Mouse (Mus musculus) urinary bladder, postnatal 10 days (tissue): ENCODE results near the gene Sfr1.

Experiments used
- DNase-seq: peaks from one replicate; pipeline ENCODE4 v3.0.0; 2022; ENCODE audit warnings: low spot score

The Sfr1 gene

DNA sequence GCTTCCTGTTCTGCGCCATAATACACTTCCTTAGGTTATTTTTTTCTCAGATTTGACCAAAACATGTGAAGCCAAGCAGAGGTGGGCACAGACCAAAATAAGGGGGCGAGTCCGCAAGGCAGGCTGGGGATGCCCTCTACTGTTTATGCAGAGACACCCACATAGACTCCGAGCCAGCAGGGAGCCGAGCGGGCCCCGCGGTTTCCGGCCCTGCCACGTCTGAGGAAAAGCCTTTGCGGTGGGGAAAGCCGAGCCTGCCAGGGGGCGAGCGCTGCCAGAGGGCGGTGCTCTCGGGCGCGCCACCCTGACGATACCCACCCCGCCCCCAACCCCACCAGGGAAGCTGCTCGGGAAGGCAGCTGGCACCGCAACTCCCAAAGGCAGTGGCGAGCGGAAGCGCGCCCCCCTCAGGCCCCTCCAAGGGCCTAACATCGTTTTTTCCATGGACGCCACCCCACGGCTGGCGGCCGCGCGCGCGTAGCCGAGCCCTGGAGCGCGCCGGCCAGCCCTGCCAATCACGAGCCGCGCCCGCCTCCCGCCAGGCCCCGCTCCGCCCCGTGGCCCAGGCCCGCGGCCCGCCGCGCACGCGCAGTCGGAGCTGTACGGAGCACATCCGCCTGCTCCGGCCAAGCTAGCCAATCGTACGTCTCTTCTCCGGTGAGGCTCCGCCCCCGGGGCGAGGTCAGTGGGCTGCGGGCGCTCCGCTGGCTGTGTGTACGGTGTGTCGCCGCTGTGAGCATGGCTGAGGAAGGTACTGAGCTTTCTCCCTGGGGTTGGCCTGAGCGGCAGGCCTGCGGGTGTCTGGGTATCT, at the start of gene Sfr1:
Gene Sfr1, plus strand, starts transcription at position 612 of the 811 bp plus-strand sequence.
- peak; percentile 96 for DNase-seq

DNA sequence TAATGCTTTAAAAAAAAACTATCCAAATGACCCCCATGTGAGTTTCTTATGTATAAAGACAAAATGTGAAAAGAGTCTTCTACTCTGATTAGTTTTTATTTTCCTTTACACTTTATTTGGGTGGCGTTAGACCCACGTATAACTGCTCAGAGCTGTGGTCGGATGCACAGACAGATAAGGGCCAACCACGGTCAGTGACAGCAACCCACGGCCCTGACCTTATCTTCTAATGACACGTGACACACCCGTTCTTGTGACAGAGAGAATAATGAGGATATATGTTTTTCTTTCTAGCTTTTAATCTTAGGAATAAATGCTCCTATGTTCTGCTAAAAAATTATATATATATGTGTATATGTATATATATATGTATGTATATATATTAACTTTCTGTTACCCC, 41.9 kb upstream of the Sfr1 start:
- no peak for DNase-seq

DNA sequence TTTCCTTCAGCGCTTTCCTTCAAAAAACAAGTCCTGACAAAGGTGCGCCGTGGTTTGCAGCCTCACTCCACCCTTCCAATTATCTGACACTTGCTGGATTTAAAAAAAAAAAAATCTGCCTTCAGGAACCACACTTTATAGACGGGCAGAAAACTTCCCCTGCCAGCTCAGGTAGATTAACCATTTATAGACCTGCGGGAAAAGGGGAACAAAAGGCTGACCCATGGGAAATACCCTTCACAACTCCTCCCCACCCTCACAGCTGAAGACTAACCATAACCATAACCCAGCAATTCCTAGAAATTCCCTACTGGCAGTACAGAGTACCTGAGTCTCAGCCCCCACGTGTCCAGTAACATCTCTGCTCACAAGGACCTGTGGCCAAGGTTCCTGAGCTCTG, 39.5 kb upstream of the Sfr1 start, which contains the start of gene Col17a1:
Gene Col17a1, minus strand, starts transcription at position 101 of the 400 bp plus-strand sequence.
- no peak for DNase-seq

DNA sequence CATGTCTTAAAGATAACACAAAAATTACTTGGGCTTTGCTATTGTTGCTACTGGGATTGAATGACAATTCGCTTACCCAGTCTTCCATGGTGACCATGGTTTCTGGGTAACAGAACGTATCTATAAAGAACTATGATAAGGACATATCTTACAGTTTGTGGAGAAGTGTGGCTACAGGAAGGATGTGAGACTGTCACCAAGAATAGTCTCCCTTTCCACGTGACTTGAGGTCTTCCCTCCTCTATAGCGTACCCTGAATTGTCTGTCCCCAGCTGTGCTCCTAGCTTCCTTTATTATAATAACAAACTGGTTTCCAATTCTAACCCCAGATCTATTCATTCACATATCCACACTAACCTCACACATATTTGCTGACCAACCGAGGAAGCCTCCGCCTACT, 35.8 kb upstream of the Sfr1 start:
- no peak for DNase-seq

DNA sequence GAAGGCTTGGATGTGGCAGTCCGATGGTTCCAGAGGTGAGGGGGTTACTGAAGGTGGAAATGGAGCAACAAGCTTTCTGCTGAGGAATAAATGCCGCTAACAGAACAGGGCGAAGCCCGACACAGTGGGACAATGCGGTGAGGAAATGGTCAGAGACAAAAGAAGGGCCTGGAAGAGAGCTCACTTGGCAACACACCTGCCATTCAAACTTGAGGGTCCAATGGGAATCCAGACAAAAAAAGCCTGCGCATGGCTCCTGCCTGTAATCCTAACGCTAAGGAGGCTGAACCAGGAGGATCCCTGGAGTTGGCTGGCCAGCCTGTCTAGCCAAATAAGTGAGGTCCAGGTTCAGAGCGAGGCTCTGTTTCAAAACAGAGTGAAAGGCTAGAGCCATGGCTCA, 35.1 kb upstream of the Sfr1 start:
- no peak for DNase-seq

DNA sequence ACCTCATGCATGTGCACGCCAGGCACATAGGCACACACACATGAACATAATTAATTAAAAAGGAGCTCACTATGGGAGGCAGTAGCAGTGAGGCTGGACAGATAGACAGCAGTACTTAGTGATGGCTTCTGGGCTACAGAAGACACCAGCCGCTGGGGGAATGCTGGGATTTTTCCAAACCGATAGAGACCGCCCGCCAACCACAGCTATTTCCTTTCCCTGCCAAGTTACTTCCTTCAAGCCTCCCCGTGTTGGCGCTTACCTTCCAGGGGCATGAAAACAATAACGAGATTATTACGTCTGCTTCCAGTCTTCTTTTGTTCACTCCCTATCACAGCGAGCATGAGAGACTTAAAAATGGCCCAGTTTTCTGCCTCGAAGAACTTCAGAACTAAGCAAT, 34.4 kb upstream of the Sfr1 start:
- DNase-seq: no peak

DNA sequence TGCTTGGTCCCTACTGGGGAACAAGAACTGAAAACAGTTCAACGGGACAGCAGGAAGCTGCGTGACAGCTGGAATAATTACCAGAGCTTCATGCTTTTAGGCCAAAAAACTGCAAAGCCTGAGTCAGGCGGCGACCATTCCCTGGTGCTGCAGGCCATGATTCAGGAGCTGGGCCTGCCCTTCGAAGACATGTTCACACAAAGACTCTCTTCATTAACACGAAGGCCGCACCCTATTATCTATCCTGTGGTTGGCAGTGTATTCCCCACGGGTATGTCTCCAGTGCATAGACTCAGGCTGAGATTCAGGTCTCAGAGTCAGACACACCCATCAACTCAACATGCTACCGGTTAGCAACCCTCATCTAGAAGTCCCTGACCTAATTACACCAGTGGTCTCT, 33.2 kb upstream of the Sfr1 start:
- DNase-seq: no peak

DNA sequence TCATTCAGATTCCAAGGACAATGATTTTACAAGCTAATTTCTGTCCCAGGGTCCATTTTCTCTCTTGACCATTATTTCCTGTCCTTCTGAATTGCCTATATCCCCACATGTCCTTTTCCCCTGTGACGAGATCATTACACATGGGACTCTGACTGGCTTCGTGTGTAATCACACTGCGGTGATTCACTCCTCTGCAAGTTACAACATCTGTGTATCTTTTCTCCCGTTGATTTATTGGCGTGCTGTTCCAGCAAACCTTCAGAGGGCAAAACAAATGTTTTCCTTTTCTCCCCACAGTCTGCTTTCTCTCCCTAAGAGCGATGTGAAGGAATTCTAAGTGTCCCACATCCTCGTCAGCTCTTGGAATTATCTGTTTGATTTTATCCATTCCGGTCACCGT, 31.7 kb upstream of the Sfr1 start:
- DNase-seq: no peak

DNA sequence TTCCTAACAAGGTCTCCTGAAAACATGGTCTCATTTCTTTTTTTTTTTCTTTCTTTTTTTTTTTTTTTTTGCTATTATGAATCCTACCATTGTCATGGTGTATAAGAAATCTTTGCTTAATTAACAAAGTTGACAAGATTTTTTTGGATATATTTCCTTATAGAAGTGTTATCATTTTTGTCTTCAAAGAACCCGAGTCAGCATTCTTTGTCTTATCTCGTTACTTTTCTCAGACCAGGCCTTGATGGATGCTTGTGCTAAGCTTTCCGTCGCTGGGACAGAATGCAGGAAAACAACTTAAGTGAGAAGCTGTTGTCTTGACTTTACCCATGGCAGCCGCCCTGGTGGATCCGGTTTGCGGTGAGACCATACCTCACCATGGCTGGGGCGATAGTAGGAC, 31.0 kb upstream of the Sfr1 start:
- DNase-seq: no peak

DNA sequence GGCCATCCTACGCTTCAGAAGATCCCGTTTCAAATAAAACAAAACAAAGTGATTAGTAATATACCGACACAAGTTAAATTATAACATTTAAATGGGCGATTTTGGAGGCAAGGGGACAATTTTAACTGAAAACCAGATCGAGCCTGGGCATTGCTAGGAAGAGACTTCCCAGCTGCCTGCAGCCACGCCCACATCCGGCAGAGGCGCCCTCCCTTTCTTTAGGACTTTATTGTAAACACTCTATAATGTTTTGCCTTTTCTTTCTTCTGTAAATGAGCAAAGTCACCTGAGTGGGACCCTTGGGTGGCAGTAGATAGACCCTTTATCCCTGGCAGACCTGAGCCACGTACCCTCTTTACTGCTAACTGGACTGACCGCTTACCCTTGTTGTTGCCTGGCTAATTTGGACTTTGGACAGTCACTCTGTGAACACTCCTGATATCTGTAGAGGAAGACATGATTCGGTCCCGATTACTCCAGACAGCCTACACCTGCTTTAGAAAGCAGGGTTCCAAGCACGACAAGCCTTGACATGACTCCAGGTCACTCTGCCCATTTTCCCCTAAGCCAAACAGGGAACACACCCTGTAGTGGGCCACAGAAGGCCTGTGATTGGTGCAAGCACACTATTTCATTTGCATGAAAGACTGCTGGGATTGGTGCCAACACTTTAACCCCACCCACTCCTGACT, 26.3 kb upstream of the Sfr1 start:
- no peak for DNase-seq

DNA sequence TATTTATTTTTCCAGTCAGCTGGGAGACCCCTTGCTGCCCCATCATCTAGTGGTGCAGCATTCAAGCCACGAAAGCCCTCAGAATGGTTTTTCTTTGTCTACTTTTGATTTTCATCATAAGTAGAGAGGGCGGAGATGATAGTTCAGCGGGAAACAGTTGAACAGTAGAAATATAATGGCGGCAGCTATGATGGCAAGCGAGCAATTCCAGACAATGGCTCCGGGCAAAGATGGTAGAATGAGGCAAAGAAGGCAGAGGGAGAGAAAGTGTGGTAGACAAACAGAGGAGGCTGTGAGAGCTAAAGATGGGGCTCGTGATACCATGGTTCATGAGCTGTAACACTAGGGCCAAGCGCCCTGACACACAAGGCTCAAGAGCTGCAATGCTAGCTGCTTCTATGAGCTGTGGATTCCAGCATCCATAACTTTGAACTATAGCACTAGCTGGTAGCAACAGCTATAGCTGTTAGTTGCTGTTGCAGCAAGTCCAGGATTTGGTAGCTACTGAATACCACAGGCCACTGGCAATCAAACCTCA, 25.6 kb upstream of the Sfr1 start:
- DNase-seq: no peak

DNA sequence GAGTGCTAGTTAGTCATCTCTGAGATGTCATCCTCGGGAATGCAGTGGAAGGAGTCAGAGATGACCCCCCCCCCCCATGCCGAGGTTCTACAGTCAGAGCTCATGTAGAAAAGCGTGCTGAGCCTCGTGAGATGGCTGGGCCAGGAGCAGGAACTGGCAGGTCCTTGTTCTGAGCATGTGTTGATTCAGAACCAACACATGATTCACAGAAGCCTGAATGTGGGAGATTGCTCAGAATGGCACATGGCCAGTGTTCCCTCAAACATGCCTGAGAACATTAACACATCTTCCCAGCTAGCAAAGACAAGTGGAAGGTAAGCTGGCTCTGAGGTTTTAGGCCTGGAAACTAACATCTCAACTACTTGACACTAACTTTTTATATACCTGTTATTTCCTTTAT, 21.1 kb upstream of the Sfr1 start:
- DNase-seq: no peak

DNA sequence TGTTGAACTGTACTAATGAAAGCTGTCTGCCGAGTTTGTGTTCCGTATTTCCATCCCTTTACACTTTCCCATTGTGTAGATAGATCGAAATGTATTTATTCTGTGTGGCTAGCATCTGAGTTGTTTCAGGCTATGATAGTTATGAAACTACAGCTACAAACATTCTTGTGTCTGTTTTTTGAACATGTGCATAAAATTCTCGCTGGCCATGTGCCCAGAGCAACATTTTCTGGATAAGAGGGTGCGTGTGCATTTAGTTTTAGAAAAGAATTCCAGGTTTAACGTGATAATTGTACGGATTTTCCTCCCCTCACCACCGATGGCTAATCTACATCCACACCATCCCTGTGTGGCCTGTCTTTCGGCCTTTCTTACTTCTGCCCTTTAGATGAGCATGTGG, 18.0 kb upstream of the Sfr1 start:
- DNase-seq: no peak

DNA sequence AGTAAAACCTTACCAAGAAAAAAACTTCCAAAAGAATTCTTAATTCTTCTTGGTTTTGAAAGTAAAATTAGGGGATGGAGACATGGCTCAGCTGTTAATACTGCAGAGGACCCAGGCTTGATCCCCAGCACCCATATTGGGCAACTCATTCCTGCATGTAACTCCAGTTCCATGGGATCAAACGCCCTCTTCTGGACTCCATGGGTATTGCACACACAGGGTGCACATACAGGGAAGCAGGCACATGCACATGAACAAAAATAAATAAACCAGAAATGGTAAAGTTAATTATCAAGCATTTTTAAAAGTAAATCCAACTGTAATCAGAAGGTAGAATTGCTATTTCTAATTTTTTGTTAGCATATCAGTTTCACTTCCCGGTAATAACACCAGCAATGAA, 15.3 kb upstream of the Sfr1 start:
- DNase-seq: no peak

DNA sequence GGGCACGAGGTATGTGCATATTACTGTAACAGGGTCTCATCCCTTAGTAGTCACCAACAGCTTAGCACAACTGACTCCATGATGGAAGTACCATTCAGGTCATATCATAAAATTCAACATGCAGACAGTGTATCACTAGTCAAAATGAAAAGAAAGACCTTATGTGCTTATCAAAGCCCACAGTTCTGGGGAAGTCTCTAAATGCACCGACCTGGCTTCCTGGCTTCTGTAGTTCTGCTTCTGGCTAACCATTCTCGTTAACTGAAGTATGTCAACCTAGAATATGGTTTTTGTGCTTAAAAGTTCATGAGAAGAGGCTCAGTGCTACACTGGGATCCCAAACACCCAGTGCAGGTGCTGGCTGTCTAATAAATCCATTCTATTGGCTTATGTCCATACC, 12.3 kb upstream of the Sfr1 start:
- DNase-seq: no peak

DNA sequence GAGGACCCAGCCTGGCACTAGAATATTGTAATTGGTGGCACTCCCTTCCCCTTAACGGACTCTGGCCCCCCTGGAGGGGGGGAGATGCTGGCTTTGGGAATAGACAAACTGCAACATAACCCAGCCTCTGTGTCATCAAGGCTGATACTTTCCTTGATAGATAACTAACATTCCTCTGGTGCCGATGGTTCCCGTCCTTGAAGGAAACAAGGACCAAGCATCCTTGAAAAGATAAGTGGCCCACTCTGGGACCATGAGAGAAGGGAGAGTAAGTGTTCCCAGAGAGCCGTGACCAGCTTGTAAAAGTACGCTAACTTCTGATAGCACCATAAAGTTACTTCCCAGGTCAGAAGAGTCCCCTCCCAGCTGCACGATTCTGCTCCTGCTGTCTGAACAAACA, 9.0 kb upstream of the Sfr1 start:
- no peak for DNase-seq

DNA sequence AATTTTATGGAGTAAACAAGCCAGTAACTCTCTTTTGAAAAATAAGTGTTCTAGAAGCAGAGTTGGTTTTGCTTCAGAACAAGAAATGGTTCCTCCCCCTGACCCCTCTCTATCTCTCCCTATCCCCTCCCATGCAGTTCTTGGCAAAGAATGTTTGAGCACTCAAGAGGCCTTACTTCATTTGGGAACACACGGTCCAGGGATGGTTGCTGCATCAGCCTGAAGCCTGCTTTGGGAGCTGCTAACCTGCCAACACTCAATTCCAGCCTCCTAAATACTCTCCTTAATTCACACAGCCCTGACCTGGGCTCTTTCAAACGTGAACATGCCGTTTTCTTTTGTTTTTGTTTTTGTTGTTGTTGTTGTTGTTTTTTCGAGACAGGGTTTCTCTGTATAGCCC, 6.6 kb upstream of the Sfr1 start:
- no peak for DNase-seq

DNA sequence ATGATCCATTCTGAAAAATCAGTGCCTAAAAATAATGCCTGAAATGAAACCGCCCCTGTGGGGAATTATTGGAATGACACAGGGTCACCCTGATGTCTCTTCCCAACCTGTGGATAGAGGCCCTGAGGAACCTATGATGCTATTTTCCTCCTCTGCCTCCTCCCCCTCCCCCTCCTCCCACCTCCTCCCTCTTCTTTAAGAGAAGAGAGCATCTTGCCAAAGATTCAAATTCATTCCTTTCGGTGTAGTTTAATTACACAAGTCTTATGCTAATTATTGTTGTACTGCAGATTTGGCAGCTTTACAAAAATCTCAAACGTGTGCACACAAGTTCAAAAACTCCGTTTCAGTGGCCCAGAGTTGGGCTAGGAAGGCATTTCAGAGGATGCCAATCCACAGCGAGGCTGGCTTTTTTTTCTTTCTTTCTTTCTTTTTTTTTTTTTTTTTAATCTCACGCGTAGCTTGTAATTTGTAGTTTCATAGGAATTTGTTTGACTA, 5.8 kb upstream of the Sfr1 start:
- no peak for DNase-seq

DNA sequence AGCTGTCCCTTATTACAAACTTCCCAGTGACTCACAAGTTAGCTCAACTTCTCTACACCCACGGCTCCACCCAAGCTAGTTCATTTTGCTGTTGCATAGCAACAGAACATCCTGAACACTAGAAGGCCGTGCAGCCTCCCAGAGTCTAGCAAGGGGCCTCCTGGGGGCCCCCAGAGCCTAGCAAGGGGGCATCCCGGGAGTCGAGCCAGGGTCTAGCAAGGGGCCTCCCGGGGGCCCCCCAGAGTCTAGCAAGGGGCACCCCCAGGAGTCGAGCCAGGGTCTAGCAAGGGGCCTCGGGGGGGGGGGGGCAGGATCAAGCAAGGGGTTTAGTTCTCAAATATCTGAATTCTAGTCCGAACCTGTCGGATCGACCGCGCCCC, 801 bp upstream of the Sfr1 start:
- no peak for DNase-seq

DNA sequence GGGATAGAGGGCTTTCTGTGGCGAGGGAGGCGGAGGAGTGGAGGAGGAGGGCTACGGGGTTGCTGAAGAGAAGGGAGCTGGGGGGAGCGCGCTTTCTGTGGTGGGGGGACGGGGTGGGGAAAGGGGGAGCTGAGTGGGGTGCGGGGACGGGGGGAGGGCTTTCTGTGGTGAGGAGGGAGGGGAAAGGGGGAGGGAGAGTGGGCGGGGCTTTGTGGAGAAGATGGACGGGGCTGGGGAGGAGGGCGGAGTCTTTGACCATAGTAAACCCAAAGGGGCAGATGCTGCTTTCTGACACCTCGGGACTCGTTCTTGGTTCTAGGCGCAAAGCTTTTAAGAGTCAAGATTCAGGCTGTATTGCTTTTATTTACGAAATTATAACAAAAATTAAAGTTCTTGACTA, 449 bp downstream of the Sfr1 start:
- DNase-seq: no peak

DNA sequence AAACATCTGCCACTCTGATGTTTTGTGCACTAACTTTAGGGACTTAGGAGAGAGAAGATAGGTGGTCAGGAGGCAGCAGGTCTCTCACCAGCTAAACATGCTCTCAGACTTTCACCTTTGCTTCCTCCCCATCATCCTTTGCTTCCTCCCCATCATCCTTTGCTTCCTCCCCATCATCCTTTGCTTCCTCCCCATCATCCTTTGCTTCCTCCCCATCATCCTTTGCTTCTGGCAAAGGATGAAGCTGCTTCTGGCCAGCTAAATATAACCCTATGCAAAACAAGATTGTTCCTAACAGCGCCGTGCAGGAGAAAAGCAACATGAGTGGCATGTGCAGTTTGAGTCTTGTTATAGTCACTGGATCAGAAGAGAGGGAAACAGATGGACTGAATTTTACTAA, 15.6 kb downstream of the Sfr1 start:
- DNase-seq: no peak

DNA sequence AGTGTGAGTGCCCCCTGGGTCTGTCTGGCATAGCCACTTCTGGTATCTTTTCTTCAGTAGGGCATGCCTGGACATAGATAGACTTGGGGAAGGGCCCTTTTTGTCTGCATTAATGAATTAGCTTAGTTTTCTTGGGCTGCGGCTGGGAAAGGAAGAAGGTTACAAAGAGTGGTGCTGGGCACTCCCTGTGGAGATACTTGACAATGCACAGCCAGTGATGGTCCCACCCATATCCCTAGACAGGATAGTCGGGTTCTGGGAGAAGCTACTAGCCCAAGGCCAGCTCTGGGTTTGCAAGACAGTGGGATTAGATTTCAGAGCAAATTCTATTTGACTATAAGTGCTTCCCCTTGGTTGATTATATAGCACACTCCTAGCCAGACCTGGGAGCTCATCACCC, 17.5 kb downstream of the Sfr1 start:
- DNase-seq: no peak

DNA sequence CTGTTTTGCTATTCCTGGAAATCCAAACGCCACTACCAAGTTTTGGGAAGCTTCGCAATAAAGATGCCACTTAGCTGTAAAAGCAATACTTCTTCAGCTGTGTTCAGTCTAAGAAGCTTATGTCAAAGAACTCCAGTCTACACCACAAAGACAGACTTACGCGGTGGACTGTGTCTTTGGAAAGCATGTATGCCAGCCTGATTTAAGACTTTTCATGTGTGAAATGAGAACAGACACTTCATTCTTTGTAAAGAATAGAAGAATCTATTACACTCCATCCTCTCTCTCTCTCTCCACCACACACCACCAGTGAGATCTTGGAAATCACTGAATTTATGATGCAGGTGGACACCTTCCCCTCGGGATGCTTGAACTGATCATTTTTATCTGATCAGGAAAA, 18.9 kb downstream of the Sfr1 start:
- no peak for DNase-seq
